Mouse (Mus musculus): ENCODE results near the gene Eng. TPM values are rescaled to one million over a fixed set of nuclear protein-coding genes. Genes with fewer than 3 reads are reported as not detected.

The Eng gene
- polyA plus RNA-seq, 2 experiments from 2014 or later: not detected

DNA sequence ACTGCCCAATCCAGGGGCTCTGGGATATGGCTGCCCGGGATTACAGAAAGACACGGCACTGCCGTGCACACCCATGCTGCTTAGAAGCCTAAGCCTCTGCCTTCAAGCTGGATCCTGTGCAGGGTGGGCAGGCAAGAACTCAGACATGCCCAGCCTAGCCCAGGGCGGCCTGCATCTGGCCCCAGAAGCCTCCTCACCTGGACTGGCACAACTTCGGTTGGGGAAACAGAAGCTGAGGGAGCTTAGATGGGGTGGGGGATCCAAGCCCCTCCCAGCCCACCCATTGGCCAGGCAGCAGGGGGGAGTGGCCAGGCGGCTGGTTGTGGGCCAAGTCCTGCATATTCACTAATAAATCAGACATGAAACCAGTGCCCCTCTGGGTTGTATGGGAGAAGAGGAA lies 35.4 kb downstream of the Eng start:
- ATAC-seq: no peak

- ATAC-seq: no peak
Observed at GRCm38 (mm10) chr2:32682721-32683417, 36.5 kb downstream of the Eng start.

- no peak for ATAC-seq
Observed at GRCm38 (mm10) chr2:32683701-32684100, 37.3 kb downstream of the Eng start.

GRCm38 (mm10) chr2:32684681-32685428 lies 38.5 kb downstream of the Eng start:
- ATAC-seq: no peak

DNA sequence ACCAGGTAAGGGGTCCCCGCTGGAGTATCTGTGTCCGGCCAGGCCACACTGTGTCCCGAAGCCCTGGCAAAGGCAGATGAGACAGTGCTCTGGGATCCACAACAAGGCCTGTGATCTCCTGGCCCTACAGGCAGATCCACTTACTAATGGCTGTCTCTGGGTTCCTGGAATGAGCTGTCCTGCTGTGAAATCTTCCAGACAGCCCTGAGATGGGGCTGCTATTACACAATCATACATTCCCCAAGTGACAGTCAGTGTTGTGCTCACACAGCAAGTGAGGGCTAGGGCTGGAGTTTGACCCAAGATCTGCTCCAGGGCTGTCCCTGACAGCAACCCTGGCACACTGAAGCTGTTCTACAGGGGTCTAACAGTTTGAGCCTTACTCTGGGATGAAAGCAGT lies 39.4 kb downstream of the Eng start:
- no peak for ATAC-seq

- no peak for ATAC-seq
Observed at GRCm38 (mm10) chr2:32686640-32687039, 40.2 kb downstream of the Eng start.

- ATAC-seq: no peak
Observed at GRCm38 (mm10) chr2:32687562-32687961, 41.2 kb downstream of the Eng start.

DNA sequence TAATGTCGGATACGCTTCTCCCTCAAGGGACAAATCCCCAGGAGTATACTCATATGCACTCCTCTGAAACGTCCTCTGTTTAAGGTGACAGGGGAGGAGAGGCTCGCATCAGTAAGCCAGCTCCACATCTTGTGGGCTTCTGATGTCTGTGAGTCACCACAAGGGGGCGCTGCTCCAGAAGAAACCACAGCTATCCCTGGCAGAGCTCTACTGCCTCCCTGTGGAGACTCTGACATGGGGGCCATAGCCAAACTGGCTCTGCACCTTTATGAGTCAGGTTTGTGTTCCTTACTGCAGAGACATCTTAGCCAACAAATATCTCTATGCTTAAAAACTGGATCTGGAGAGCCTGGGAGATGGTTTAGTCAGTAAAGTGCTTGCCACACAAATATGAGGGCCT lies 43.0 kb downstream of the Eng start:
- ATAC-seq: peak; percentile 57

GRCm38 (mm10) chr2:32691041-32691440 lies 44.6 kb downstream of the Eng start:
- ATAC-seq: no peak

DNA sequence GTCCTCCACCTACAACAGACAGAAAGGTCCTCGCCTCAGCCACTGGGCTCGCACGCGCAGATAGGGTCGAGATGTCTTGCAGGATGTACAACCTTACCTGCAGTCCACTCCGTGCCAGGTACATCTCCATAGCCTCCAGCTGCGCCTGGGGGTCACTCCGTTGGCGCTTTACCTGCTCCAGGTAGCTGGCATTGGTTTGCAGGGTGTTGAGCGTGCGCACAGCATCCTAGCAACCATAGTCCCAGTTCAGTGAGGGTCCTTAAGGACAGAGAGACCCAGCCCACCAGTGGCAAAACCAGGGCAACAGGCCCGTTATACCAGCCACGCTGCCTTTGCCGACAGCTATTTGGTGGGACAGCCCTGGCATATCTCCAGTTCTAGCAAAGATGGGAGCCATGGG lies 46.1 kb downstream of the Eng start:
- no peak for ATAC-seq

DNA sequence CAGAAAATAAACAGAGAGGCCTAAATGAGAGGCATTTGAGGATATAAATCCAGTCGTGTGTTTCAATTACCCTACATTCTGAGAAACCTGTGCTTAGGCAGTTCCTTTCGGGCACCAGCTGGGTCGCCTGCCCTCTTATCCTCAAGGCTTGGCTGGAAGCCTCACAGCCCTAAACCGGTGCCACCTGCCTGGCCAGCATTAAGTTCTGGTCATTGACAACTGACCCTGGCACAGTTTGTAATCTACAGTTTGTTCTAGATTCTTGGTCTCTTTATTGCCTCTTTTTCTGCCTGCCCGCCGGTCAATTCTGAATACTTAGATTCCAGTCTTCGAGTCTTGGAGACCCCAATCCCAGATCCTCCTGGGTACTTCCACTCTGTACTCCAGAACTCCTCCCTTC lies 46.9 kb downstream of the Eng start:
- ATAC-seq: no peak

- ATAC-seq: peak; percentile 97
Observed at GRCm38 (mm10) chr2:32693823-32694411, 47.5 kb downstream of the Eng start.

- ATAC-seq: no peak
Observed at GRCm38 (mm10) chr2:32694691-32695090, 48.3 kb downstream of the Eng start.

GRCm38 (mm10) chr2:32699680-32700079 lies 53.3 kb downstream of the Eng start:
- no peak for ATAC-seq

- no peak for ATAC-seq
Observed at GRCm38 (mm10) chr2:32700966-32701743, 54.8 kb downstream of the Eng start.

DNA sequence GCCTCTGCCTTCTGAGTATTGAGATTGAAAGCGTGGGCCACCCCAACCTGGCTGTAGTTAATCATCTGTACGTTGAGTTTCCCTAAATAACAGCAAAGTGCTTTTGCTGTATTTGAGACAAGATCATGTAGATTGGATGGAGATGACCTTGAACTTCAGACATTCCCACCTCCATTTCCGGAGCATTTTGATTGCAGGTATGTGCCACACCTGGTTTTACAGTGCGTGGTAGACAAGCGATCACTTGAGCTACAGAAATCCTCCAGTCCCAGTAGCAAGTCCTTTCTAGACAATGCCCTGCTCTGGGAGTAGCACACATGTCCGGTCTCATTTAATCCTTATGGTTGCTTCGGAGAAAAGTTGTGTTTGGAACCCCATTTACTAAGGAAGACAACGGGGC lies 56.7 kb downstream of the Eng start:
- ATAC-seq: no peak

- no peak for ATAC-seq
Observed at GRCm38 (mm10) chr2:32704021-32704421, 57.6 kb downstream of the Eng start, which contains the start of gene Fpgs. Fpgs (minus strand) TSS chr2:32704145.

DNA sequence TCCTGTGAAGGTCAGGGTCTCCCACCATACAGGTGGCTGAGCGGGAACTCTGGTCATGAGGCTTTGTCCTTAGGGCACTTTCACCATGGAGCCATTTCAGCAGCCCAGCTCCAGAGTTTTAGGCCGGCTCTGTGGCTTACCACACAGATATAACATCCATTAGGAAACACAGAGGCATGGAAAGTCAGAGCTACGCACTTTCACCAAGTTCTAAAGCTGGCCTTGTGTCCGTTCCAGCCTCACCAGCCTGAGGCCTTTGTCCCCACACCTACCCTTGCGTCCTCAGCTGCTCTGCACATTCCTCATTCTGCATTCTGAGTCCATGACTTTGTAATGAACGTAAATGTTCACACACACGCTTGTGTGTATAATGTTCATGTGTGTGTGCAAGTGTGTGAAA lies 58.6 kb downstream of the Eng start:
- ATAC-seq: no peak

GRCm38 (mm10) chr2:32706971-32707370 lies 60.6 kb downstream of the Eng start:
- no peak for ATAC-seq

DNA sequence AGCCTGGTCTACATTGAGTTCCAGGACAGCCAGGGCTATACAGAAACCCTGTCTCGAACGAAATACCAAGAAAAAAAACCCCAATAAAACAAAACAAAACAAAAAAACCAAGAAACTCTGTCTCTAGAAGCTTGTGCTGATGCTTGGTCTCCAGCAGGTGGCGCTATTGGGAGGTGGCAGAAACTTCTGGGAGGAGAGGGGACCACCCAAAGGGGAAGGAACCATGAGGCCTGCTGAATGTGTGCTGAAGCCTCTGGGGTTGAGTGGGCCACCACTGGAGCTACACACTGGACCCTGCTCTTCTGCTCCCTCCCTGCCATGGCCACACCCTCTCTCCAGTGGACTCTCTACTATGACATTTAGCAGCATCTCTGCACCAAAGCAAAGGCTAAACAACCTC lies 62.2 kb downstream of the Eng start:
- ATAC-seq: no peak

- ATAC-seq: no peak
Observed at GRCm38 (mm10) chr2:32709521-32710137, 63.2 kb downstream of the Eng start.

DNA sequence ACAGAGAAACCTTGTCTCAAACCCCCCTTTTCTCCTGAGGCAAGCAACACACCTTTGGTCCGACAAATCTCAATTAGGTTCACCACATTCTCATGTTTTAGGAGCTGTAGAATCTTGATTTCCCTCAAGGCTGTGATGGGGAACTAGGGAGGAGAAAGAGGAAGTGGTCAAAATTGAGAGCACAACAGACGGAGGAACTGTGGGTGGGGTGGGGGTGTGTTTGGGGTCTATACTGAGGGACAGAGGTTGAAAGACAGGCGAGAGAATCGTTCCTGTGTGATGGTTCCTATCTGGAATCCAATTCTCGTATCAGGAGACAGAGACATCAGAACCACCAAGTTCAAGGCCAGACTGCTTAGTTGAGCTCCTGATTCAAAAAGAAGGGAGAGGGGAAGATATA lies 64.0 kb downstream of the Eng start:
- ATAC-seq: no peak
